Mouse (Mus musculus) hindbrain, embryonic 11.5 days (tissue): ENCODE results near the gene Rhbdd3. TPM values are rescaled to one million over a fixed set of nuclear protein-coding genes. Genes with fewer than 3 reads are reported as not detected.

ENCODE experiments used
- ATAC-seq: fragments of 200-750 bp; cut with Nextera tagmentation; 2 replicates; pipeline ENCODE4 v1.8.0; 2017; ENCODE audit warnings: mild to moderate bottlenecking, moderate TSS enrichment, moderate library complexity; ENCODE audit not compliant: low FRiP score
- DNase-seq: peaks from one replicate; pipeline ENCODE4 v3.0.0-alpha.2; 2015; ENCODE audit warnings: low spot score
- H3K27ac ChIP-seq: fragments of 300-500 bp; sonication (generic); 2 replicates; pipeline ENCODE4 v1.5.1; 2014; ENCODE audit warnings: mild to moderate bottlenecking, low read depth, low read length
- H3K27me3 ChIP-seq: fragments of 300-500 bp; sonication (generic); 2 replicates; pipeline ENCODE4 v1.6.1; 2014; ENCODE audit warnings: mild to moderate bottlenecking, low read length, moderate library complexity, mixed read lengths; ENCODE audit not compliant: control insufficient read depth, insufficient read depth
- H3K36me3 ChIP-seq: fragments of 300-500 bp; sonication (generic); 2 replicates; pipeline ENCODE4 v1.6.1; 2014; ENCODE audit warnings: mild to moderate bottlenecking, low read length, moderate library complexity, mixed read lengths; ENCODE audit not compliant: control insufficient read depth, insufficient read depth
- H3K4me1 ChIP-seq: fragments of 300-500 bp; sonication (generic); replicated peaks from 2 replicates; pipeline ENCODE4 v1.6.1; 2014; ENCODE audit warnings: low read length, mixed read lengths; ENCODE audit not compliant: control insufficient read depth, insufficient read depth
- H3K4me2 ChIP-seq: fragments of 300-500 bp; sonication (generic); replicated peaks from 2 replicates; pipeline ENCODE4 v1.6.1; 2014; ENCODE audit warnings: mild to moderate bottlenecking, low read depth, low read length
- H3K4me3 ChIP-seq: fragments of 300-500 bp; sonication (generic); 2 replicates; pipeline ENCODE4 v1.5.1; 2014; ENCODE audit warnings: low read depth, low read length
- H3K9ac ChIP-seq: fragments of 300-500 bp; sonication (generic); 2 replicates; pipeline ENCODE4 v1.6.1; 2014; ENCODE audit warnings: low read depth, low read length
- H3K9me3 ChIP-seq: fragments of 300-500 bp; sonication (generic); 2 replicates; pipeline ENCODE4 v1.6.1; 2016; ENCODE audit warnings: low read length; ENCODE audit not compliant: control insufficient read depth
- WGBS: fragments of 180-500 bp; shearing (Covaris S2); extraction: QIAGEN DNeasy Blood & Tissue Kit; methylation state at CpG from one replicate; pipeline ENCODE4 v1.1.7; 2014; 5-methylcytosine and 5-hydroxymethylcytosine counted together
- polyA plus RNA-seq: library from polyadenylated mRNA; unstranded; fragments of >200 nt; fragmentation: Nextera tagmentation; extraction: Ambion mirVana; gene quantifications from 2 replicates; pipeline ENCODE4 v1.2.1, GENCODE M21; 2014

The Rhbdd3 gene
- polyA plus RNA-seq, 1 experiment from 2014 or later, result 18.2 TPM

- Histone ChIP-seq H3K27ac (no peak overlapping the region), H3K36me3 (no peaks in the 10 kb centered on the region), H3K9me3 (no peaks in the 10 kb centered on the region), H3K4me3 (no peak overlapping the region), H3K4me2 (no peak overlapping the region), H3K9ac (no peak overlapping the region), H3K4me1 (no peaks in the 10 kb centered on the region; the same call in none of the 2 replicates), H3K27me3 (no peaks in the 10 kb centered on the region)
- no peak for ATAC-seq
- WGBS, result 87% methylated on average over 6 of the region's 6 CpGs
- DNase-seq, result no peak
Measured at GRCm38 (mm10) chr11:5101641-5102040, 2.9 kb downstream of the Rhbdd3 start.

- WGBS, result 86% methylated on average over 7 of the region's 7 CpGs
- no peak for ATAC-seq
- H3K4me1 ChIP-seq, result no peaks in the 10 kb centered on the region; the same call in none of the 2 replicates
- H3K27ac ChIP-seq, result no peak overlapping the region
- no peaks in the 10 kb centered on the region for H3K36me3 ChIP-seq
- no peak overlapping the region for H3K9ac ChIP-seq
- H3K4me2 ChIP-seq, result no peak overlapping the region
- no peak for DNase-seq
- H3K4me3 ChIP-seq, result no peak overlapping the region
- no peaks in the 10 kb centered on the region for H3K27me3 ChIP-seq
- H3K9me3 ChIP-seq, result no peaks in the 10 kb centered on the region
Measured at GRCm38 (mm10) chr11:5102384-5102783, 3.7 kb downstream of the Rhbdd3 start.

GRCm38 (mm10) chr11:5103986-5104509 is 5.3 kb downstream of the Rhbdd3 start:
- H3K4me2 ChIP-seq, result no peak overlapping the region
- H3K4me1 ChIP-seq, result no peaks in the 10 kb centered on the region; the same call in 1 of the 2 replicates
- DNase-seq (no peak), ATAC-seq (no peak)
- no peak overlapping the region for H3K27ac ChIP-seq
- H3K9me3 ChIP-seq, result no peaks in the 10 kb centered on the region
- H3K4me3 ChIP-seq, result no peak overlapping the region
- no peaks in the 10 kb centered on the region for H3K36me3 ChIP-seq
- 94% methylated on average over 4 of the region's 4 CpGs for WGBS
- H3K9ac ChIP-seq, result no peak overlapping the region
- H3K27me3 ChIP-seq, result no peaks in the 10 kb centered on the region

- no peak overlapping the region for H3K4me2 ChIP-seq
- ATAC-seq (no peak), DNase-seq (no peak)
- no peak overlapping the region for H3K27ac ChIP-seq
- H3K4me1 ChIP-seq, result no peaks in the 10 kb centered on the region
- no peak overlapping the region for H3K9ac ChIP-seq
- H3K36me3 ChIP-seq, result no peaks in the 10 kb centered on the region
- H3K4me3 ChIP-seq, result no peak overlapping the region
- no peaks in the 10 kb centered on the region for H3K9me3 ChIP-seq
- H3K27me3 ChIP-seq, result no peaks in the 10 kb centered on the region
- WGBS, result 83% methylated on average over 8 of the region's 8 CpGs
Measured at GRCm38 (mm10) chr11:5109441-5109840, 10.7 kb downstream of the Rhbdd3 start.

GRCm38 (mm10) chr11:5113645-5114044 is 14.9 kb downstream of the Rhbdd3 start:
- Histone ChIP-seq H3K36me3 (no peaks in the 10 kb centered on the region), H3K27ac (no peak overlapping the region), H3K4me3 (no peak overlapping the region), H3K9me3 (no peaks in the 10 kb centered on the region), H3K4me2 (no peak overlapping the region), H3K27me3 (no peaks in the 10 kb centered on the region), H3K9ac (no peak overlapping the region), H3K4me1 (no peaks in the 10 kb centered on the region)
- DNase-seq, result no peak
- 85% methylated on average over 7 of the region's 7 CpGs for WGBS
- ATAC-seq, result no peak

GRCm38 (mm10) chr11:5114931-5115581 is 16.3 kb downstream of the Rhbdd3 start:
- Histone ChIP-seq H3K4me2 (no peak overlapping the region), H3K4me1 (no peaks in the 10 kb centered on the region), H3K27me3 (no peaks in the 10 kb centered on the region), H3K9ac (no peak overlapping the region), H3K27ac (no peak overlapping the region), H3K36me3 (no peaks in the 10 kb centered on the region), H3K4me3 (no peak overlapping the region), H3K9me3 (no peaks in the 10 kb centered on the region)
- ATAC-seq (peak; percentile 51), DNase-seq (peak; percentile 94)
- WGBS, result 26% methylated on average over 13 of the region's 13 CpGs

- H3K4me2 ChIP-seq, result no peak overlapping the region
- no peaks in the 10 kb centered on the region for H3K9me3 ChIP-seq
- H3K27me3 ChIP-seq, result no peaks in the 10 kb centered on the region
- H3K27ac ChIP-seq, result no peak overlapping the region
- H3K4me3 ChIP-seq, result no peak overlapping the region
- H3K9ac ChIP-seq, result no peak overlapping the region
- ATAC-seq (no peak), DNase-seq (no peak)
- peaks cover 13% of the 10 kb centered on the region for H3K4me1 ChIP-seq
- no peaks in the 10 kb centered on the region for H3K36me3 ChIP-seq
- WGBS, result 77% methylated on average over 4 of the region's 4 CpGs
Measured at GRCm38 (mm10) chr11:5125713-5126112, 27.0 kb downstream of the Rhbdd3 start.

GRCm38 (mm10) chr11:5129035-5129480 is 30.3 kb downstream of the Rhbdd3 start:
- H3K4me1 ChIP-seq, result peaks cover 13% of the 10 kb centered on the region
- peak overlapping the region; percentile 85 for H3K27ac ChIP-seq
- H3K9me3 ChIP-seq, result no peaks in the 10 kb centered on the region
- 19% methylated on average over 5 of the region's 5 CpGs for WGBS
- DNase-seq (peak; percentile 58), ATAC-seq (peak; percentile 88)
- no peaks in the 10 kb centered on the region for H3K27me3 ChIP-seq
- no peak overlapping the region for H3K4me3 ChIP-seq
- peak overlapping the region; percentile 20; the same call in 1 of the 2 replicates for H3K4me2 ChIP-seq
- peak overlapping the region; percentile 20; the same call in 1 of the 2 replicates for H3K9ac ChIP-seq
- H3K36me3 ChIP-seq, result no peaks in the 10 kb centered on the region

GRCm38 (mm10) chr11:5130111-5130665 is 31.5 kb downstream of the Rhbdd3 start:
- no peak for DNase-seq
- peak; percentile 33; the same call in 1 of the 2 replicates for ATAC-seq
- H3K9me3 ChIP-seq, result no peaks in the 10 kb centered on the region

More at GRCm38 (mm10) chr11:5130111-5130665, 31.5 kb downstream of the Rhbdd3 start:
- Histone ChIP-seq H3K36me3 (no peaks in the 10 kb centered on the region), H3K27me3 (no peaks in the 10 kb centered on the region), H3K27ac (peak overlapping the region; percentile 85; the same call in 1 of the 2 replicates), H3K4me3 (no peak overlapping the region), H3K9ac (no peak overlapping the region), H3K4me2 (no peak overlapping the region; the same call in 1 of the 2 replicates), H3K4me1 (peaks cover 13% of the 10 kb centered on the region)
- WGBS, result 58% methylated on average over 4 of the region's 4 CpGs
